Mouse (Mus musculus): Measurements from ENCODE around the gene Actr5.

GRCm38 (mm10) chr2:158631873-158632272, 7.2 kb downstream of the Actr5 start:
- TF ChIP-seq CTCF (IDR thresholded peaks at IDR 0.05; ENCODE audit: low read depth), result no peak
- TF ChIP-seq EP300 (IDR thresholded peaks at IDR 0.05; ENCODE audit: low read depth), result no peak

Data from liver, embryonic 14.5 days (tissue).